Mouse (Mus musculus): ENCODE results near the gene Pcbp2. TPM values are rescaled to one million over a fixed set of nuclear protein-coding genes. Genes with fewer than 3 reads are reported as not detected.

Gene Pcbp2
- polyA plus RNA-seq, 1 experiment, result 834 TPM

DNA sequence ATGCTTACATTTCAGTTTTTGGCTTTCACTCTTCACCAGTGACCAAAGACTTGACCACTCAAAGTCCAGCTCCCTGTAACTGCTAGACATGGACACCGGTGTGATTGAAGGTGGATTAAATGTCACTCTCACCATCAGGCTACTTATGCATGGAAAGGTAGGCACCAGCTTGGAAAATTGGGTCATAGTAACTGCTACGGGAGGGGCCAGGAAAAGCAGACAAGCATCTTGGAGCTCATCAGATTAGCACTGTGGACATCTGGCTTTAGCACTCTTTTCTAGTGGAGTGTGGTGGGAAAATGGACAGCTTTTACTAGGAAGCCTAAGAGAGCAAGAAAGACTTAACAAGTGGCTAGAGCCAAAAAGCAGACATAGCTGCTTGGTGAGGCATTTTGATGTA, 2.9 kb downstream of the Pcbp2 start:
- WGBS, result 43% methylated on average over 2 of the region's 2 CpGs

GRCm38 (mm10) chr15:102474520-102474919, 4.2 kb downstream of the Pcbp2 start:
- TF ChIP-seq POLR2A (IDR thresholded peaks at IDR 0.05; ENCODE audit: insufficient read depth, low read depth, low read length), result no peak
- TF ChIP-seq CTCF (IDR thresholded peaks at IDR 0.05; ENCODE audit: insufficient read depth, low read depth, low read length), result no peak
- Histone ChIP-seq H3K4me1 (ENCODE audit: control insufficient read depth, insufficient read depth, low read length) (no peaks in the 10 kb centered on the region), H3K27ac (ENCODE audit: insufficient read depth, low read depth, low read length) (no peak overlapping the region), H3K4me3 (ENCODE audit: insufficient read depth, low read depth, low read length) (no peak overlapping the region)
- WGBS, result 82% methylated on average over 2 of the region's 2 CpGs

More for the DNA sequence above, 2.9 kb downstream of the Pcbp2 start:
- TF ChIP-seq POLR2A (IDR thresholded peaks at IDR 0.05; ENCODE audit: insufficient read depth, low read depth, low read length), result no peak
- no peak overlapping the region for H3K4me3 ChIP-seq (ENCODE audit: insufficient read depth, low read depth, low read length)
- no peaks in the 10 kb centered on the region for H3K4me1 ChIP-seq (ENCODE audit: control insufficient read depth, insufficient read depth, low read length)
- no peak overlapping the region for H3K27ac ChIP-seq (ENCODE audit: insufficient read depth, low read depth, low read length)

- Histone ChIP-seq H3K4me3 (ENCODE audit: insufficient read depth, low read depth, low read length) (no peak overlapping the region), H3K4me1 (ENCODE audit: control insufficient read depth, insufficient read depth, low read length) (peaks cover 3% of the 10 kb centered on the region; the same call in 1 of the 2 replicates), H3K27ac (ENCODE audit: insufficient read depth, low read depth, low read length) (no peak overlapping the region)
- TF ChIP-seq POLR2A (IDR thresholded peaks at IDR 0.05; ENCODE audit: insufficient read depth, low read depth, low read length), result no peak
- TF ChIP-seq CTCF (IDR thresholded peaks at IDR 0.05; ENCODE audit: insufficient read depth, low read depth, low read length), result no peak
- WGBS, result 87% methylated on average over 3 of the region's 3 CpGs
These were observed 12.8 kb downstream of the Pcbp2 start for GRCm38 (mm10) chr15:102483136-102483535.

DNA sequence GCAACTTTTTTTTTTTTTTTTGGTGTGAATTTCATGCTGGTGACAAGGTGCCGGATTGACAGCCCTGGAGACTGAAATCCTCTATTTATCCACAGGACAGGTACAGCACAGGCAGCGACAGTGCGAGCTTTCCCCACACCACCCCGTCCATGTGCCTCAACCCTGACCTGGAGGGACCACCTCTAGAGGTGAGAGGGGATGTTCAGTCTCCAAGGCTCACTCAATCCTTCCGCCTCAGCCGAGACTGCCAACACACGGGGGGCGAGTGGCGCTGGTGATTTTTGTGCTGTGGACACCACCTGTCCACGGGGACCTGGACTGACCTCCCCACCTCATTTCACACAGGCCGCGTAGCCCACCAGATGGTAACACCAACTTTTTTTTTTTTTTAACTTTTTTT, 15.5 kb downstream of the Pcbp2 start:
- WGBS, result 86% methylated on average over 12 of the region's 12 CpGs
- Histone ChIP-seq H3K27ac (ENCODE audit: insufficient read depth, low read depth, low read length) (no peak overlapping the region), H3K4me1 (ENCODE audit: control insufficient read depth, insufficient read depth, low read length) (peaks cover 3% of the 10 kb centered on the region; the same call in 1 of the 2 replicates), H3K4me3 (ENCODE audit: insufficient read depth, low read depth, low read length) (no peak overlapping the region)
- TF ChIP-seq POLR2A (IDR thresholded peaks at IDR 0.05; ENCODE audit: insufficient read depth, low read depth, low read length) (no peak), CTCF (IDR thresholded peaks at IDR 0.05; ENCODE audit: insufficient read depth, low read depth, low read length) (no peak)

DNA sequence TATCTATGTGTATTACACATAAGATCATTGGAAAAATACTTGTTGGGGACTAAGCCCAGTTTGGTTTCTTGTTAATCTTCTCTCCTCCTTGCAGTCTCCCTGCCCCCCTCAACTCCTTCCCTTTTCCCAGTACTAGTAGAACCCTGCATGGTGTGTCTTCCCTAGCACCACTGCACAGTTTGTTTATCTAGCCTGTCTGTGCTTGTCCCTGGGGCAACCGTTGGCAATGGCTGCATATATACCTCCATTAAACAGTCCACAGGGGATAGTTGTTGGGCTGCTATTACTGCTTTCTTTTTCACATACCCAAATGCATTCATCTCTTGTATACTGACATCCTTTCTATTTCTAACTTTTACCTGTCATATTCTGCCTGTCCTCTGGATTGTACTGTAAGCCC, 17.3 kb downstream of the Pcbp2 start:
- 68% methylated on average over 1 of the region's 1 CpGs for whole genome bisulfite sequencing
- no peak for TF ChIP-seq POLR2A (IDR thresholded peaks at IDR 0.05; ENCODE audit: insufficient read depth, low read depth, low read length)
- no peak for TF ChIP-seq CTCF (IDR thresholded peaks at IDR 0.05; ENCODE audit: insufficient read depth, low read depth, low read length)
- Histone ChIP-seq H3K4me1 (ENCODE audit: control insufficient read depth, insufficient read depth, low read length) (peaks cover 3% of the 10 kb centered on the region; the same call in 1 of the 2 replicates), H3K4me3 (ENCODE audit: insufficient read depth, low read depth, low read length) (no peak overlapping the region), H3K27ac (ENCODE audit: insufficient read depth, low read depth, low read length) (no peak overlapping the region)

- Histone ChIP-seq H3K27ac (ENCODE audit: insufficient read depth, low read depth, low read length) (no peak overlapping the region), H3K4me3 (ENCODE audit: insufficient read depth, low read depth, low read length) (no peak overlapping the region), H3K4me1 (ENCODE audit: control insufficient read depth, insufficient read depth, low read length) (peaks cover 3% of the 10 kb centered on the region)
- TF ChIP-seq CTCF (IDR thresholded peaks at IDR 0.05; ENCODE audit: insufficient read depth, low read depth, low read length), result no peak
- no peak for TF ChIP-seq POLR2A (IDR thresholded peaks at IDR 0.05; ENCODE audit: insufficient read depth, low read depth, low read length)
- WGBS, result 46% methylated on average over 3 of the region's 3 CpGs
These were observed 28.0 kb downstream of the Pcbp2 start for GRCm38 (mm10) chr15:102498322-102498721.

DNA sequence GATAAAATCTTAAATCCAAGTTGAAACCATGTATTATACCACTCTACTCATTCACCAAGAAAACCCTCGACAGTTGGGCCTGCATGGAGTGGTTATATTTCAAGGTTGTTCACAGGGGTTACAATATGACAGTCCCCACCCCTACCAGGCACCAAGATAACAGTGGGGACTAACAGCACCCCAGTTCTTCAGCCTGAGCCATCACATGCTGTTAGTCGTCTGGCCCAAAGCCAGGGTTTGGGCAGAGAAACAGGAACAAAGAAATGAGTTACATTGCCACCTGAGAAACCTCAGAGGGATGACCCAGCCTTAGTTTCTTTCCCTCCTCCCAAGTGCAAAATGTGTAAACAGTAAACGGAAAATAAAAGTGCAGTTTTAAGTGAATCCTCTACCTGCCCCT, 29.0 kb downstream of the Pcbp2 start:
- no peak for TF ChIP-seq POLR2A (IDR thresholded peaks at IDR 0.05; ENCODE audit: insufficient read depth, low read depth, low read length)
- TF ChIP-seq CTCF (IDR thresholded peaks at IDR 0.05; ENCODE audit: insufficient read depth, low read depth, low read length), result no peak

DNA sequence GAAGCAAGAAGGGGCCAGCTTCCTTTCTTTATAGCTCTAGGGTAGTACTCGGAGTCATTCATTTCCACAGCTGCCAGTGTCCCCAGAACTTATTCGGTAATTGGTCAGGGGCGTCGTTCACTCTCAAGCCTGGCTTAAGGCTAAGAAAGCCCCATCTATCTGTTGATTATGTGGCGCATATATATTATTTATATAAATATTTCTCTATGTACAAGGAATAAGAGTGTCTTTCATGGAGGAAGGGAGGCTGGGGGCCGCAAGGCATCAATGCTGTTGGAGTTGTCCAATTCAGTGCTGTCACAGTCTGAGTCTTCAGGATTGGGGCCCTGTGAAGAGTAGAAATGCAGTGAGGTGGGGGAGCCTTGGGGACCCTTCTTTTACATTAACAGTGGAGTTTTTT, 29.5 kb downstream of the Pcbp2 start:
- TF ChIP-seq CTCF (IDR thresholded peaks at IDR 0.05; ENCODE audit: insufficient read depth, low read depth, low read length) (no peak), POLR2A (IDR thresholded peaks at IDR 0.05; ENCODE audit: insufficient read depth, low read depth, low read length) (no peak)
- no peaks in the 10 kb centered on the region for H3K4me1 ChIP-seq (ENCODE audit: control insufficient read depth, insufficient read depth, low read length)
- no peak overlapping the region for H3K4me3 ChIP-seq (ENCODE audit: insufficient read depth, low read depth, low read length)
- H3K27ac ChIP-seq (ENCODE audit: insufficient read depth, low read depth, low read length), result no peak overlapping the region
- 82% methylated on average over 6 of the region's 6 CpGs for WGBS

More for the DNA sequence above, 29.0 kb downstream of the Pcbp2 start:
- H3K4me1 ChIP-seq (ENCODE audit: control insufficient read depth, insufficient read depth, low read length), result no peaks in the 10 kb centered on the region
- no peak overlapping the region for H3K4me3 ChIP-seq (ENCODE audit: insufficient read depth, low read depth, low read length)
- WGBS, result 40% methylated on average over 3 of the region's 3 CpGs
- no peak overlapping the region for H3K27ac ChIP-seq (ENCODE audit: insufficient read depth, low read depth, low read length)

GRCm38 (mm10) chr15:102500479-102500878, 30.1 kb downstream of the Pcbp2 start:
- no peak overlapping the region for H3K4me3 ChIP-seq (ENCODE audit: insufficient read depth, low read depth, low read length)
- TF ChIP-seq CTCF (IDR thresholded peaks at IDR 0.05; ENCODE audit: insufficient read depth, low read depth, low read length), result no peak
- TF ChIP-seq POLR2A (IDR thresholded peaks at IDR 0.05; ENCODE audit: insufficient read depth, low read depth, low read length), result no peak
- 84% methylated on average over 5 of the region's 5 CpGs for WGBS
- H3K4me1 ChIP-seq (ENCODE audit: control insufficient read depth, insufficient read depth, low read length), result peaks cover 6% of the 10 kb centered on the region; the same call in 1 of the 2 replicates
- no peak overlapping the region for H3K27ac ChIP-seq (ENCODE audit: insufficient read depth, low read depth, low read length)

Measured in olfactory bulb, adult 2 months (tissue).